Comparison of ENCODE assay signal across 18 mouse cellular contexts in genomic region chr2:74734451-74734850, GRCm38 (mm10). TPM values are rescaled to one million over a fixed set of nuclear protein-coding genes. Genes with fewer than 3 reads are reported as not detected.
DNase-seq lines count a peak whose midpoint lies in the region; ATAC-seq and TF ChIP-seq lines count a peak whose summit lies in the region.
"Had no signal": no experiment of that assay in that cellular context is flagged by ENCODE, and none has a peak within 500 bp of the region (broad histone marks: within the 10 kb centered on the region; RNA-seq: fewer than 3 reads in every experiment).

No protein-coding gene starts in this region.

- H3K4me1 ChIP-seq in kidney, postnatal 0 days (replicated peaks; ENCODE audit: insufficient read depth, low read length) = peaks cover 51% of the 10 kb centered on the region
- H3K4me1 ChIP-seq in embryonic facial prominence, embryonic 11.5 days (ENCODE audit: control insufficient read depth, insufficient read depth, low read length) = no peaks in the 10 kb centered on the region
- no peaks in the 10 kb centered on the region; the same call in 1 of the 2 replicates for H3K4me1 ChIP-seq in hindbrain, embryonic 16.5 days (ENCODE audit: control insufficient read depth, insufficient read depth, low read depth, low read length)
- H3K4me1 ChIP-seq in neural tube, embryonic 12.5 days = peaks cover 90% of the 10 kb centered on the region
- 0 out of 2 replicates have a peak, but pooled peaks cover 2% of the 10 kb centered on the region for H3K4me1 ChIP-seq in midbrain, embryonic 11.5 days (ENCODE audit: control insufficient read depth, insufficient read depth, low read length)
- H3K4me1 ChIP-seq: liver, embryonic 12.5 days had no signal

- peak; percentile 74 for DNase-seq in kidney, postnatal 0 days (ENCODE audit: low spot score)
- no peak for DNase-seq in kidney, postnatal 25 days
- DNase-seq in embryonic facial prominence, embryonic 11.5 days (ENCODE audit: low spot score) = peak; percentile 27
- DNase-seq in right cerebral cortex, postnatal 14 days = no peak
- DNase-seq in midbrain, embryonic 11.5 days (ENCODE audit: low spot score, missing footprints) = no peak
- DNase-seq: cerebellum, adult 9-10 months; heart, postnatal 14 days; thymus, postnatal 4 days had no signal

- peak overlapping the region; percentile 86 for H3K4me2 ChIP-seq in kidney, postnatal 0 days (ENCODE audit: low read length)
- H3K4me2 ChIP-seq in embryonic facial prominence, embryonic 11.5 days (ENCODE audit: low read depth, low read length) = no peak overlapping the region
- H3K4me2 ChIP-seq in hindbrain, embryonic 16.5 days (ENCODE audit: low read length) = peak overlapping the region; percentile 67
- peak overlapping the region; percentile 96 for H3K4me2 ChIP-seq in neural tube, embryonic 12.5 days (replicated peaks)
- no peak overlapping the region for H3K4me2 ChIP-seq in midbrain, embryonic 11.5 days
- H3K4me2 ChIP-seq: liver, embryonic 12.5 days; midbrain, embryonic 13.5 days; stomach, embryonic 15.5 days had no signal

- ATAC-seq in kidney, postnatal 0 days (replicated peaks; ENCODE audit: low FRiP score, low read depth) = no peak
- ATAC-seq in embryonic facial prominence, embryonic 11.5 days (replicated peaks; ENCODE audit: insufficient number of reproducible peaks, low FRiP score, low TSS enrichment, low read depth) = no peak
- peak; percentile 25; the same call in 1 of the 2 replicates for ATAC-seq in hindbrain, embryonic 16.5 days
- peak; percentile 55 for ATAC-seq in neural tube, embryonic 12.5 days (ENCODE audit: low FRiP score, low read depth)
- ATAC-seq in midbrain, embryonic 11.5 days (ENCODE audit: low FRiP score) = no peak
- no peak for ATAC-seq in megakaryocyte-erythroid progenitor cell, adult 5-6 weeks (replicated peaks; ENCODE audit: low FRiP score, low TSS enrichment, poor library complexity, severe bottlenecking)
- ATAC-seq: forebrain, embryonic 16.5 days; liver, embryonic 12.5 days; lung, postnatal 0 days; midbrain, embryonic 13.5 days had no signal

- TF ChIP-seq CTCF in kidney, postnatal 0 days (IDR thresholded peaks at IDR 0.05; ENCODE audit: low read depth) = no peak

- peak overlapping the region; percentile 51; the same call in 1 of the 2 replicates for H3K27ac ChIP-seq in kidney, postnatal 0 days
- no peak overlapping the region for H3K27ac ChIP-seq in embryonic facial prominence, embryonic 11.5 days (replicated peaks; ENCODE audit: low read depth, low read length)
- peak overlapping the region; percentile 83 for H3K27ac ChIP-seq in hindbrain, embryonic 16.5 days (ENCODE audit: low read depth, low read length)
- peak overlapping the region; percentile 99 for H3K27ac ChIP-seq in neural tube, embryonic 12.5 days
- no peak overlapping the region for H3K27ac ChIP-seq in midbrain, embryonic 11.5 days (ENCODE audit: low read depth, low read length)
- H3K27ac ChIP-seq: liver, embryonic 12.5 days; midbrain, embryonic 13.5 days; stomach, embryonic 15.5 days had no signal

- no peaks in the 10 kb centered on the region for H3K9me3 ChIP-seq in kidney, postnatal 0 days (replicated peaks; ENCODE audit: low read length)
- no peaks in the 10 kb centered on the region for H3K9me3 ChIP-seq in embryonic facial prominence, embryonic 11.5 days (replicated peaks; ENCODE audit: control insufficient read depth, low read length)
- H3K9me3 ChIP-seq in hindbrain, embryonic 16.5 days (ENCODE audit: control insufficient read depth, low read length) = no peaks in the 10 kb centered on the region
- no peaks in the 10 kb centered on the region for H3K9me3 ChIP-seq in neural tube, embryonic 12.5 days
- H3K9me3 ChIP-seq in midbrain, embryonic 11.5 days (ENCODE audit: control insufficient read depth, low read length) = no peaks in the 10 kb centered on the region
- H3K9me3 ChIP-seq: liver, embryonic 12.5 days; midbrain, embryonic 13.5 days; stomach, embryonic 15.5 days had no signal

- 24% methylated on average over 13 of the region's 13 CpGs for WGBS in kidney, postnatal 0 days
- 1% methylated on average over 13 of the region's 13 CpGs for WGBS in embryonic facial prominence, embryonic 11.5 days
- WGBS in hindbrain, embryonic 16.5 days = 4% methylated on average over 13 of the region's 13 CpGs
- 2% methylated on average over 13 of the region's 13 CpGs for WGBS in neural tube, embryonic 12.5 days
- WGBS in midbrain, embryonic 11.5 days = under 1% methylated on average over 13 of the region's 13 CpGs

- no peak overlapping the region for H3K4me3 ChIP-seq in kidney, postnatal 0 days (replicated peaks; ENCODE audit: low read depth, low read length)
- no peak overlapping the region for H3K4me3 ChIP-seq in embryonic facial prominence, embryonic 11.5 days (ENCODE audit: low read depth, low read length)
- peak overlapping the region; percentile 42 for H3K4me3 ChIP-seq in hindbrain, embryonic 16.5 days (ENCODE audit: low read length)
- peak overlapping the region; percentile 47 for H3K4me3 ChIP-seq in neural tube, embryonic 12.5 days
- no peak overlapping the region for H3K4me3 ChIP-seq in midbrain, embryonic 11.5 days (ENCODE audit: low read depth, low read length)
- H3K4me3 ChIP-seq: liver, embryonic 12.5 days; midbrain, embryonic 13.5 days; stomach, embryonic 15.5 days had no signal

- no peaks in the 10 kb centered on the region for H3K36me3 ChIP-seq in kidney, postnatal 0 days (ENCODE audit: insufficient read depth, low read length)
- H3K36me3 ChIP-seq in embryonic facial prominence, embryonic 11.5 days (replicated peaks; ENCODE audit: control insufficient read depth, insufficient read depth, low read depth, low read length) = no peaks in the 10 kb centered on the region
- H3K36me3 ChIP-seq in hindbrain, embryonic 16.5 days (ENCODE audit: control insufficient read depth, insufficient read depth, low read length) = no peaks in the 10 kb centered on the region
- H3K36me3 ChIP-seq in neural tube, embryonic 12.5 days = peaks cover 18% of the 10 kb centered on the region
- H3K36me3 ChIP-seq in midbrain, embryonic 11.5 days (ENCODE audit: control insufficient read depth, insufficient read depth, low read length) = no peaks in the 10 kb centered on the region
- H3K36me3 ChIP-seq: liver, embryonic 12.5 days; midbrain, embryonic 13.5 days; stomach, embryonic 15.5 days had no signal

- H3K27me3 ChIP-seq in kidney, postnatal 0 days (ENCODE audit: insufficient read depth, low read length) = no peaks in the 10 kb centered on the region
- peaks cover 93% of the 10 kb centered on the region for H3K27me3 ChIP-seq in embryonic facial prominence, embryonic 11.5 days (ENCODE audit: control insufficient read depth, insufficient read depth, low read length)
- H3K27me3 ChIP-seq in hindbrain, embryonic 16.5 days (replicated peaks; ENCODE audit: control insufficient read depth, insufficient read depth, low read length) = peaks cover 32% of the 10 kb centered on the region
- no peaks in the 10 kb centered on the region for H3K27me3 ChIP-seq in neural tube, embryonic 12.5 days (replicated peaks)
- H3K27me3 ChIP-seq in midbrain, embryonic 11.5 days (ENCODE audit: control insufficient read depth, insufficient read depth, low read length) = peaks cover 96% of the 10 kb centered on the region

- 0 out of 2 replicates have a peak overlapping the region, but pooled peaks have one; percentile 46 for H3K9ac ChIP-seq in kidney, postnatal 0 days (ENCODE audit: low read depth, low read length)
- H3K9ac ChIP-seq in embryonic facial prominence, embryonic 11.5 days (replicated peaks; ENCODE audit: low read length) = no peak overlapping the region
- H3K9ac ChIP-seq in hindbrain, embryonic 16.5 days (ENCODE audit: low read depth, low read length) = peak overlapping the region; percentile 66
- H3K9ac ChIP-seq in neural tube, embryonic 12.5 days = peak overlapping the region; percentile 92
- H3K9ac ChIP-seq in midbrain, embryonic 11.5 days (ENCODE audit: low read length) = no peak overlapping the region
- H3K9ac ChIP-seq: liver, embryonic 12.5 days; midbrain, embryonic 13.5 days; stomach, embryonic 15.5 days had no signal

RNA-seq across cellular contexts. Expression of gene Gm28230, which starts 7.9 kb away (rescaled TPM):
- 1.1 and 1.3 TPM in 2 replicates for polyA plus RNA-seq in kidney, postnatal 0 days (2015; fragmentation: Nextera tagmentation; extraction: Ambion mirVana)
- not detected in 2 replicates for polyA plus RNA-seq in embryonic facial prominence, embryonic 11.5 days (2014; fragmentation: Nextera tagmentation; extraction: Ambion mirVana)
- 0.45 and 0.72 TPM in 2 replicates for polyA plus RNA-seq in hindbrain, embryonic 16.5 days (2015; fragmentation: Nextera tagmentation; extraction: Ambion mirVana)
- polyA plus RNA-seq in neural tube, embryonic 12.5 days (2016; fragmentation: Nextera tagmentation; extraction: Ambion mirVana) = 6.9 and 9.1 TPM in 2 replicates
- polyA plus RNA-seq in midbrain, embryonic 11.5 days (2014; fragmentation: Nextera tagmentation; extraction: Ambion mirVana) = not detected in 2 replicates
- total RNA-seq in megakaryocyte-erythroid progenitor cell, adult 5-6 weeks (2014; fragmentation: Nextera tagmentation) = not detected in 2 replicates
- total RNA-seq in megakaryocyte-erythroid progenitor cell, adult 5-6 weeks (2017) = not detected in 2 replicates
- total RNA-seq: left cerebral cortex, adult 8-10 months had no signal
- polyA plus RNA-seq: forebrain, embryonic 16.5 days; liver, embryonic 12.5 days; lung, postnatal 0 days; midbrain, embryonic 13.5 days; stomach, embryonic 15.5 days had no signal

RNA-seq across cellular contexts. Expression of gene Hoxd4, which starts 22.7 kb away (rescaled TPM):
- 3.3 and 4.4 TPM in 2 replicates for polyA plus RNA-seq in kidney, postnatal 0 days (2015; fragmentation: Nextera tagmentation; extraction: Ambion mirVana)
- polyA plus RNA-seq in embryonic facial prominence, embryonic 11.5 days (2014; fragmentation: Nextera tagmentation; extraction: Ambion mirVana) = 0.18 TPM in 1 of 2 replicates, not detected in the other
- polyA plus RNA-seq in hindbrain, embryonic 16.5 days (2015; fragmentation: Nextera tagmentation; extraction: Ambion mirVana) = 2.2 and 2.3 TPM in 2 replicates
- 14.2 and 16.0 TPM in 2 replicates for polyA plus RNA-seq in neural tube, embryonic 12.5 days (2016; fragmentation: Nextera tagmentation; extraction: Ambion mirVana)
- polyA plus RNA-seq in midbrain, embryonic 11.5 days (2014; fragmentation: Nextera tagmentation; extraction: Ambion mirVana) = not detected in 2 replicates
- not detected in 2 replicates for total RNA-seq in megakaryocyte-erythroid progenitor cell, adult 5-6 weeks (2014; fragmentation: Nextera tagmentation)
- total RNA-seq in megakaryocyte-erythroid progenitor cell, adult 5-6 weeks (2017) = not detected in 2 replicates
- total RNA-seq: left cerebral cortex, adult 8-10 months had no signal
- polyA plus RNA-seq: forebrain, embryonic 16.5 days; liver, embryonic 12.5 days; lung, postnatal 0 days; midbrain, embryonic 13.5 days had no signal

RNA-seq across cellular contexts. Expression of gene Hoxd3, which starts 22.7 kb away (rescaled TPM):
- polyA plus RNA-seq in kidney, postnatal 0 days (2015; fragmentation: Nextera tagmentation; extraction: Ambion mirVana) = 7.9 and 8.0 TPM in 2 replicates
- 2.7 and 2.9 TPM in 2 replicates for polyA plus RNA-seq in embryonic facial prominence, embryonic 11.5 days (2014; fragmentation: Nextera tagmentation; extraction: Ambion mirVana)
- 43.8 and 48.0 TPM in 2 replicates for polyA plus RNA-seq in hindbrain, embryonic 16.5 days (2015; fragmentation: Nextera tagmentation; extraction: Ambion mirVana)
- 55.9 and 68.9 TPM in 2 replicates for polyA plus RNA-seq in neural tube, embryonic 12.5 days (2016; fragmentation: Nextera tagmentation; extraction: Ambion mirVana)
- polyA plus RNA-seq in midbrain, embryonic 11.5 days (2014; fragmentation: Nextera tagmentation; extraction: Ambion mirVana) = 0.07 and 0.14 TPM in 2 replicates
- not detected in 2 replicates for total RNA-seq in megakaryocyte-erythroid progenitor cell, adult 5-6 weeks (2014; fragmentation: Nextera tagmentation)
- total RNA-seq in megakaryocyte-erythroid progenitor cell, adult 5-6 weeks (2017) = not detected in 2 replicates
- total RNA-seq: heart, postnatal 14 days; left cerebral cortex, adult 8-10 months had no signal
- polyA plus RNA-seq: forebrain, embryonic 16.5 days; lung, postnatal 0 days had no signal

RNA-seq across cellular contexts. Expression of gene Hoxd1, which starts 28.3 kb away (rescaled TPM):
- polyA plus RNA-seq in kidney, postnatal 0 days (2015; fragmentation: Nextera tagmentation; extraction: Ambion mirVana) = 1.2 and 1.8 TPM in 2 replicates
- polyA plus RNA-seq in embryonic facial prominence, embryonic 11.5 days (2014; fragmentation: Nextera tagmentation; extraction: Ambion mirVana) = 0.47 and 0.80 TPM in 2 replicates
- polyA plus RNA-seq in hindbrain, embryonic 16.5 days (2015; fragmentation: Nextera tagmentation; extraction: Ambion mirVana) = 1.1 and 1.3 TPM in 2 replicates
- polyA plus RNA-seq in neural tube, embryonic 12.5 days (2016; fragmentation: Nextera tagmentation; extraction: Ambion mirVana) = 6.8 and 7.8 TPM in 2 replicates
- not detected in 2 replicates for polyA plus RNA-seq in midbrain, embryonic 11.5 days (2014; fragmentation: Nextera tagmentation; extraction: Ambion mirVana)
- total RNA-seq in megakaryocyte-erythroid progenitor cell, adult 5-6 weeks (2014; fragmentation: Nextera tagmentation) = not detected in 2 replicates
- total RNA-seq in megakaryocyte-erythroid progenitor cell, adult 5-6 weeks (2017) = not detected in 2 replicates
- total RNA-seq: heart, postnatal 14 days had no signal
- polyA plus RNA-seq: forebrain, embryonic 16.5 days; large intestine, adult 2 months; liver, embryonic 12.5 days; lung, postnatal 0 days had no signal

RNA-seq across cellular contexts. Expression of gene Hoxd8, which starts 30.0 kb away (rescaled TPM):
- polyA plus RNA-seq in kidney, postnatal 0 days (2015; fragmentation: Nextera tagmentation; extraction: Ambion mirVana) = 73.4 and 76.7 TPM in 2 replicates
- 0.18 and 0.71 TPM in 2 replicates for polyA plus RNA-seq in embryonic facial prominence, embryonic 11.5 days (2014; fragmentation: Nextera tagmentation; extraction: Ambion mirVana)
- 0.66 and 1.1 TPM in 2 replicates for polyA plus RNA-seq in hindbrain, embryonic 16.5 days (2015; fragmentation: Nextera tagmentation; extraction: Ambion mirVana)
- polyA plus RNA-seq in neural tube, embryonic 12.5 days (2016; fragmentation: Nextera tagmentation; extraction: Ambion mirVana) = 20.8 and 21.4 TPM in 2 replicates
- polyA plus RNA-seq in midbrain, embryonic 11.5 days (2014; fragmentation: Nextera tagmentation; extraction: Ambion mirVana) = 0.11 TPM in 1 of 2 replicates, not detected in the other
- total RNA-seq in megakaryocyte-erythroid progenitor cell, adult 5-6 weeks (2014; fragmentation: Nextera tagmentation) = not detected in 2 replicates
- not detected in 2 replicates for total RNA-seq in megakaryocyte-erythroid progenitor cell, adult 5-6 weeks (2017)
- total RNA-seq: left cerebral cortex, adult 8-10 months had no signal
- polyA plus RNA-seq: forebrain, embryonic 16.5 days; midbrain, embryonic 13.5 days had no signal

Comparison
In these comparisons a context has a peak if more than half of its experiments do, and no peak if none do; other contexts are left out.
1. DNase-seq: peak in kidney, postnatal 0 days (single experiment) and embryonic facial prominence, embryonic 11.5 days (single experiment); none in kidney, postnatal 25 days (0 of 2), right cerebral cortex, postnatal 14 days (single experiment) and midbrain, embryonic 11.5 days (single experiment).
2. ATAC-seq: peak in hindbrain, embryonic 16.5 days (single experiment) and neural tube, embryonic 12.5 days (single experiment); none in kidney, postnatal 0 days (single experiment), embryonic facial prominence, embryonic 11.5 days (single experiment), midbrain, embryonic 11.5 days (single experiment) and megakaryocyte-erythroid progenitor cell, adult 5-6 weeks (single experiment).
3. H3K27ac ChIP-seq: peak in kidney, postnatal 0 days (single experiment), hindbrain, embryonic 16.5 days (single experiment) and neural tube, embryonic 12.5 days (single experiment); none in embryonic facial prominence, embryonic 11.5 days (single experiment) and midbrain, embryonic 11.5 days (single experiment).
4. H3K4me2 ChIP-seq: peak in kidney, postnatal 0 days (single experiment), hindbrain, embryonic 16.5 days (single experiment) and neural tube, embryonic 12.5 days (single experiment); none in embryonic facial prominence, embryonic 11.5 days (single experiment) and midbrain, embryonic 11.5 days (single experiment).
5. H3K4me3 ChIP-seq: peak in hindbrain, embryonic 16.5 days (single experiment) and neural tube, embryonic 12.5 days (single experiment); none in kidney, postnatal 0 days (single experiment), embryonic facial prominence, embryonic 11.5 days (single experiment) and midbrain, embryonic 11.5 days (single experiment).
6. H3K9ac ChIP-seq: peak in kidney, postnatal 0 days (single experiment), hindbrain, embryonic 16.5 days (single experiment) and neural tube, embryonic 12.5 days (single experiment); none in embryonic facial prominence, embryonic 11.5 days (single experiment) and midbrain, embryonic 11.5 days (single experiment).